Mouse (Mus musculus): Measurements from ENCODE around the gene Glyr1.

Gene Glyr1

GRCm38 (mm10) chr16:5049774-5050234 is at the start of gene Glyr1, which contains the start of gene Ubn1:
Glyr1 (minus strand) TSS chr16:5049863.
Ubn1 (plus strand) TSS chr16:5050057.
- DNase-seq (ENCODE audit: extremely low spot score), result peak; percentile 97

GRCm38 (mm10) chr16:5096504-5096903 is 46.8 kb upstream of the Glyr1 start:
- no peak for DNase-seq (ENCODE audit: extremely low spot score)

- no peak for DNase-seq (ENCODE audit: extremely low spot score)
These were observed 43.6 kb upstream of the Glyr1 start for GRCm38 (mm10) chr16:5093285-5093684.

GRCm38 (mm10) chr16:5089021-5089420 is 39.4 kb upstream of the Glyr1 start:
- DNase-seq (ENCODE audit: extremely low spot score), result no peak

GRCm38 (mm10) chr16:5086179-5086578 is 36.5 kb upstream of the Glyr1 start:
- DNase-seq (ENCODE audit: extremely low spot score), result no peak

GRCm38 (mm10) chr16:5085196-5085595 is 35.5 kb upstream of the Glyr1 start:
- no peak for DNase-seq (ENCODE audit: extremely low spot score)

GRCm38 (mm10) chr16:5074341-5074740 is 24.7 kb upstream of the Glyr1 start:
- DNase-seq (ENCODE audit: extremely low spot score), result no peak

GRCm38 (mm10) chr16:5071974-5072373 is 22.3 kb upstream of the Glyr1 start:
- no peak for DNase-seq (ENCODE audit: extremely low spot score)

GRCm38 (mm10) chr16:5070321-5070720 is 20.7 kb upstream of the Glyr1 start:
- no peak for DNase-seq (ENCODE audit: extremely low spot score)

- no peak for DNase-seq (ENCODE audit: extremely low spot score)
These were observed 13.8 kb upstream of the Glyr1 start for GRCm38 (mm10) chr16:5063472-5063871.

- DNase-seq (ENCODE audit: extremely low spot score), result peak; percentile 4
These were observed 8.5 kb upstream of the Glyr1 start for GRCm38 (mm10) chr16:5058114-5058513.

GRCm38 (mm10) chr16:5050251-5051110 is 818 bp upstream of the Glyr1 start:
- DNase-seq (ENCODE audit: extremely low spot score), result no peak

- DNase-seq (ENCODE audit: extremely low spot score), result peak; percentile 12
These were observed 385 bp downstream of the Glyr1 start for GRCm38 (mm10) chr16:5049182-5049773.

GRCm38 (mm10) chr16:5045322-5045721 is 4.3 kb downstream of the Glyr1 start:
- no peak for DNase-seq (ENCODE audit: extremely low spot score)

GRCm38 (mm10) chr16:5036649-5037234 is 12.9 kb downstream of the Glyr1 start:
- DNase-seq (ENCODE audit: extremely low spot score), result no peak

- no peak for DNase-seq (ENCODE audit: extremely low spot score)
These were observed 14.1 kb downstream of the Glyr1 start for GRCm38 (mm10) chr16:5035591-5035990.

- no peak for DNase-seq (ENCODE audit: extremely low spot score)
These were observed 19.8 kb downstream of the Glyr1 start for GRCm38 (mm10) chr16:5029847-5030246.

- DNase-seq (ENCODE audit: extremely low spot score), result no peak
These were observed 25.6 kb downstream of the Glyr1 start for GRCm38 (mm10) chr16:5024021-5024420.

- DNase-seq (ENCODE audit: extremely low spot score), result no peak
These were observed 35.1 kb downstream of the Glyr1 start for GRCm38 (mm10) chr16:5014578-5014977.

- peak; percentile 99 for DNase-seq (ENCODE audit: extremely low spot score)
These were observed 36.4 kb downstream of the Glyr1 start, which contains the start of gene Rogdi for GRCm38 (mm10) chr16:5013054-5013838. Rogdi (minus strand) TSS chr16:5013553.

Data from embryo, embryonic 9.5 days (tissue).